Comparison of ENCODE assay signal across 8 mouse cellular contexts in genomic region chr1:125910871-125911265, GRCm38 (mm10). TPM values are rescaled to one million over a fixed set of nuclear protein-coding genes. Genes with fewer than 3 reads are reported as not detected.
DNase-seq lines count a peak whose midpoint lies in the region; ATAC-seq and TF ChIP-seq lines count a peak whose summit lies in the region.

No protein-coding gene starts in this region.

- peak; percentile 38; the same call in 1 of the 2 replicates for ATAC-seq in kidney, embryonic 15.5 days (replicated peaks; ENCODE audit: low FRiP score)
- ATAC-seq in embryonic facial prominence, embryonic 14.5 days (ENCODE audit: low read depth), result peak; percentile 27; the same call in 1 of the 2 replicates
- peak; percentile 28; the same call in 1 of the 2 replicates for ATAC-seq in intestine, embryonic 14.5 days (replicated peaks; ENCODE audit: low FRiP score, low TSS enrichment, low read depth)
- ATAC-seq in midbrain, postnatal 0 days (ENCODE audit: low FRiP score), result peak; percentile 3; the same call in 1 of the 2 replicates

- H3K4me2 ChIP-seq in kidney, embryonic 15.5 days, result peak overlapping the region; percentile 83
- peak overlapping the region; percentile 97 for H3K4me2 ChIP-seq in embryonic facial prominence, embryonic 14.5 days (ENCODE audit: low read depth, low read length)
- peak overlapping the region; percentile 88 for H3K4me2 ChIP-seq in intestine, embryonic 14.5 days (ENCODE audit: low read length)
- H3K4me2 ChIP-seq in midbrain, postnatal 0 days (ENCODE audit: low read depth, low read length, poor library complexity, severe bottlenecking), result peak overlapping the region; percentile 97

- peak overlapping the region; percentile 45 for H3K4me3 ChIP-seq in kidney, embryonic 15.5 days (replicated peaks)
- peak overlapping the region; percentile 54 for H3K4me3 ChIP-seq in embryonic facial prominence, embryonic 14.5 days (ENCODE audit: low read depth, low read length)
- H3K4me3 ChIP-seq in intestine, embryonic 14.5 days (ENCODE audit: low read depth, low read length), result peak overlapping the region; percentile 45; the same call in 1 of the 2 replicates
- peak overlapping the region; percentile 58 for H3K4me3 ChIP-seq in midbrain, postnatal 0 days (ENCODE audit: low read depth, low read length)

- H3K9me3 ChIP-seq in kidney, embryonic 15.5 days (replicated peaks), result no peaks in the 10 kb centered on the region
- H3K9me3 ChIP-seq in embryonic facial prominence, embryonic 14.5 days (ENCODE audit: control insufficient read depth, low read length), result no peaks in the 10 kb centered on the region
- no peaks in the 10 kb centered on the region for H3K9me3 ChIP-seq in intestine, embryonic 14.5 days (ENCODE audit: control insufficient read depth, low read length)
- no peaks in the 10 kb centered on the region for H3K9me3 ChIP-seq in midbrain, postnatal 0 days (ENCODE audit: low read length)

- peaks cover 31% of the 10 kb centered on the region for H3K4me1 ChIP-seq in kidney, embryonic 15.5 days
- peaks cover 21% of the 10 kb centered on the region for H3K4me1 ChIP-seq in embryonic facial prominence, embryonic 14.5 days (ENCODE audit: control insufficient read depth, insufficient read depth, low read length)
- H3K4me1 ChIP-seq in intestine, embryonic 14.5 days (replicated peaks; ENCODE audit: control insufficient read depth, insufficient read depth, low read length), result peaks cover 12% of the 10 kb centered on the region
- no peaks in the 10 kb centered on the region for H3K4me1 ChIP-seq in midbrain, postnatal 0 days (ENCODE audit: insufficient read depth, low read length)

- 2% methylated on average over 9 of the region's 9 CpGs for WGBS in kidney, embryonic 15.5 days
- WGBS in embryonic facial prominence, embryonic 14.5 days, result 4% methylated on average over 9 of the region's 9 CpGs
- 3% methylated on average over 9 of the region's 9 CpGs for WGBS in intestine, embryonic 14.5 days
- WGBS in midbrain, postnatal 0 days, result 2% methylated on average over 9 of the region's 9 CpGs

- H3K36me3 ChIP-seq in kidney, embryonic 15.5 days, result no peaks in the 10 kb centered on the region
- no peaks in the 10 kb centered on the region for H3K36me3 ChIP-seq in embryonic facial prominence, embryonic 14.5 days (ENCODE audit: control insufficient read depth, insufficient read depth, low read length)
- H3K36me3 ChIP-seq in intestine, embryonic 14.5 days (ENCODE audit: control insufficient read depth, insufficient read depth, low read length), result no peaks in the 10 kb centered on the region
- no peaks in the 10 kb centered on the region for H3K36me3 ChIP-seq in midbrain, postnatal 0 days (ENCODE audit: insufficient read depth, low read length)

- H3K27me3 ChIP-seq in kidney, embryonic 15.5 days, result peaks cover 55% of the 10 kb centered on the region
- peaks cover 50% of the 10 kb centered on the region for H3K27me3 ChIP-seq in embryonic facial prominence, embryonic 14.5 days (replicated peaks; ENCODE audit: control insufficient read depth, insufficient read depth, low read length)
- H3K27me3 ChIP-seq in intestine, embryonic 14.5 days (replicated peaks; ENCODE audit: control insufficient read depth, insufficient read depth, low read length), result peaks cover 46% of the 10 kb centered on the region
- H3K27me3 ChIP-seq in midbrain, postnatal 0 days (ENCODE audit: insufficient read depth, low read length), result no peaks in the 10 kb centered on the region

- no peak overlapping the region for H3K9ac ChIP-seq in kidney, embryonic 15.5 days
- peak overlapping the region; percentile 60; the same call in 1 of the 2 replicates for H3K9ac ChIP-seq in embryonic facial prominence, embryonic 14.5 days (ENCODE audit: low read depth, low read length)
- H3K9ac ChIP-seq in intestine, embryonic 14.5 days (ENCODE audit: low read length), result no peak overlapping the region
- peak overlapping the region; percentile 56 for H3K9ac ChIP-seq in midbrain, postnatal 0 days (replicated peaks; ENCODE audit: low read length, poor library complexity, severe bottlenecking)

- no peak for DNase-seq in kidney, postnatal 25 days
- peak; percentile 17 for DNase-seq in embryonic facial prominence, embryonic 14.5 days (ENCODE audit: low spot score)
- DNase-seq in intestine, embryonic 14.5 days (ENCODE audit: low spot score), result peak; percentile 54
- DNase-seq in midbrain, postnatal 0 days (ENCODE audit: low spot score), result peak; percentile 17
- DNase-seq in spleen, postnatal 10 days (ENCODE audit: low spot score in 2 of 2), result no peak
- DNase-seq in left cerebral cortex, postnatal 25 days (ENCODE audit: low spot score in 2 of 2), result no peak
- DNase-seq in c-Kit-positive CD71-positive TER-119-positive erythroid progenitor cells, embryonic 14.5 days (ENCODE audit: low spot score), result no peak

- no peak for TF ChIP-seq CTCF in midbrain, postnatal 0 days (IDR thresholded peaks at IDR 0.05)

- H3K27ac ChIP-seq in kidney, embryonic 15.5 days, result no peak overlapping the region
- H3K27ac ChIP-seq in embryonic facial prominence, embryonic 14.5 days (replicated peaks; ENCODE audit: low read depth, low read length), result no peak overlapping the region
- H3K27ac ChIP-seq in intestine, embryonic 14.5 days (ENCODE audit: low read depth), result no peak overlapping the region
- no peak overlapping the region for H3K27ac ChIP-seq in midbrain, postnatal 0 days (ENCODE audit: low read depth, low read length)

- intact Hi-C loops in left cerebral cortex, postnatal 25 days (cut with DNase I), result loop anchor here (5.0 kb wide), 1 partner anchor 119 kb away; no protein-coding TSS in a partner anchor

RNA-seq across cellular contexts. Expression of gene Lypd1, which starts 2.0 kb away (rescaled TPM):
- 1.6 and 2.2 TPM in 2 replicates for polyA plus RNA-seq in kidney, embryonic 15.5 days (2015; fragmentation: Nextera tagmentation; extraction: Ambion mirVana)
- 7.5 and 10.7 TPM in 2 replicates for polyA plus RNA-seq in embryonic facial prominence, embryonic 14.5 days (2014; fragmentation: Nextera tagmentation; extraction: Ambion mirVana)
- 1.0 and 1.3 TPM in 2 replicates for polyA plus RNA-seq in intestine, embryonic 14.5 days (2014; fragmentation: Nextera tagmentation; extraction: Ambion mirVana)
- total RNA-seq in midbrain, postnatal 0 days (2014; rRNA removed), result 116 and 120 TPM in 2 replicates
- polyA plus RNA-seq in midbrain, postnatal 0 days (2015; fragmentation: Nextera tagmentation; extraction: Ambion mirVana), result 92.8 and 106 TPM in 2 replicates
- 100 to 1,000 TPM; 119 to 130 TPM for total RNA-seq in left cerebral cortex, postnatal 25 days (2021)

Comparison
In these comparisons a context has a peak if more than half of its experiments do, and no peak if none do; other contexts are left out.
1. H3K9ac ChIP-seq: peak in embryonic facial prominence, embryonic 14.5 days (single experiment) and midbrain, postnatal 0 days (single experiment); none in kidney, embryonic 15.5 days (single experiment) and intestine, embryonic 14.5 days (single experiment).
2. DNase-seq: peak in embryonic facial prominence, embryonic 14.5 days (single experiment), intestine, embryonic 14.5 days (single experiment) and midbrain, postnatal 0 days (single experiment); none in kidney, postnatal 25 days (0 of 2), spleen, postnatal 10 days (0 of 2), left cerebral cortex, postnatal 25 days (0 of 2) and c-Kit-positive CD71-positive TER-119-positive erythroid progenitor cells, embryonic 14.5 days (single experiment).
3. Peak in every context shown above with its lines, with median percentiles within 50 percentile points of each other: ATAC-seq, H3K4me2 ChIP-seq and H3K4me3 ChIP-seq.